Mouse (Mus musculus) G1E (cell line): ENCODE measurements around the gene Cald1.

Source experiments
- CTCF ChIP-seq: IDR thresholded peaks from 2 replicates; pipeline ENCODE4 v1.5.1; 2012; ENCODE audit warnings: low read depth, low read length, inconsistent platforms, mixed read lengths
- GATA1 ChIP-seq: IDR thresholded peaks from 2 replicates; pipeline ENCODE4 v1.6.1; 2012; ENCODE audit warnings: borderline replicate concordance, low read length, inconsistent platforms, mixed read lengths
- GATA2 ChIP-seq: IDR thresholded peaks from 2 replicates; pipeline ENCODE4 v1.6.1; 2012; ENCODE audit warnings: low read depth, low read length, inconsistent platforms, borderline replicate concordance

DNA sequence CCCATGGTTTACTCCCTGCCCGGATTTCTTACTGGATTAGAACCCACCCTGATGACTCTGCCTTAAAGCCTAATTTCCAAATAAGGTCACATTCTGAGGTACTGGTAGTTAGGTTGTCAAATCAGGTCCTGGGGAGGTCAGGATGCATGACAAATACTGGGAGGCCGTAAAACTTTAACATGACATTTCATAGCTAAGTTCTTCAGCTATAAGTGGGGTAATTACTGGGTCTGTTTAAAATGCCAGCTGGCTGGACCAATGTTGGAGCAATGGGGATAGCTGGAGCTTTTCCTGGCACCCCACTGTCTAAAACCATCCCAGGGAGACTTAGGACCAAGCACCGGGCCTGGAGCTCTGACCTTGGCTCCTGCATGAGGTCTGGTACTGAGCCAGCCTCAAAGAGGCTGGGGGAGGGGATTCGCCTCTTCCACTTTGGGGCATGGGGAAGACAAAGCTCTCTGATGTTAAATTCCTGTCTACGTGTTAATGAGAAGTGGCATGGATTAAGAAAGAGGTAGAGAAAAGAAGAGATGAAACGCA, 120.9 kb downstream of the Cald1 start:
- TF ChIP-seq GATA2 (no peak), CTCF (no peak), GATA1 (no peak)
